Mouse (Mus musculus) midbrain, embryonic 16.5 days (tissue): ENCODE data around the gene Hist1h2bc. TPM values are rescaled to one million over a fixed set of nuclear protein-coding genes. Genes with fewer than 3 reads are reported as not detected.

ENCODE experiments used
- ATAC-seq: fragments of 200-750 bp; cut with Nextera tagmentation; 2 replicates; pipeline ENCODE4 v1.8.0; 2017; ENCODE audit warnings: moderate TSS enrichment
- H3K27ac ChIP-seq: fragments of 300-500 bp; sonication (generic); 2 replicates; pipeline ENCODE4 v1.5.1; 2014; ENCODE audit warnings: mild to moderate bottlenecking, low read length, mixed read lengths
- H3K27me3 ChIP-seq: fragments of 300-500 bp; sonication (generic); 2 replicates; pipeline ENCODE4 v1.6.1; 2014; ENCODE audit warnings: low read depth, low read length, mixed read lengths; ENCODE audit not compliant: control insufficient read depth, insufficient read depth
- H3K36me3 ChIP-seq: fragments of 300-500 bp; sonication (generic); 2 replicates; pipeline ENCODE4 v1.6.1; 2014; ENCODE audit warnings: mild to moderate bottlenecking, low read length, moderate library complexity, mixed read lengths; ENCODE audit not compliant: control insufficient read depth, insufficient read depth
- H3K4me1 ChIP-seq: fragments of 300-500 bp; sonication (generic); 2 replicates; pipeline ENCODE4 v1.6.1; 2014; ENCODE audit warnings: mild to moderate bottlenecking, low read length, mixed read lengths; ENCODE audit not compliant: control insufficient read depth, insufficient read depth
- H3K4me2 ChIP-seq: fragments of 300-500 bp; sonication (generic); 2 replicates; pipeline ENCODE4 v1.6.1; 2014; ENCODE audit warnings: mild to moderate bottlenecking, low read length, mixed read lengths
- H3K4me3 ChIP-seq: fragments of 300-500 bp; sonication (generic); 2 replicates; pipeline ENCODE4 v1.5.1; 2014; ENCODE audit warnings: low read depth, mild to moderate bottlenecking, low read length, moderate library complexity, mixed read lengths
- H3K9ac ChIP-seq: fragments of 300-500 bp; sonication (generic); 2 replicates; pipeline ENCODE4 v1.6.1; 2014; ENCODE audit warnings: low read depth, low read length, mixed read lengths
- H3K9me3 ChIP-seq: fragments of 300-500 bp; sonication (generic); replicated peaks from 2 replicates; pipeline ENCODE4 v1.6.1; 2014; ENCODE audit warnings: mild to moderate bottlenecking, low read length, mixed read lengths; ENCODE audit not compliant: control insufficient read depth, poor library complexity, severe bottlenecking
- WGBS: fragments of 180-500 bp; shearing (Covaris S2); extraction: QIAGEN DNeasy Blood & Tissue Kit; methylation state at CpG from one replicate; pipeline ENCODE4 v1.1.7; 2014; 5-methylcytosine and 5-hydroxymethylcytosine counted together
- polyA plus RNA-seq: library from polyadenylated mRNA; unstranded; fragments of >200 nt; fragmentation: Nextera tagmentation; extraction: Ambion mirVana; gene quantifications from 2 replicates; pipeline ENCODE4 v1.2.1, GENCODE M21; 2015

Hist1h2bc gene
- polyA plus RNA-seq, 1 experiment from 2014 or later = 17.1 TPM

- no peak overlapping the region for H3K27ac ChIP-seq
- H3K4me1 ChIP-seq = no peaks in the 10 kb centered on the region
- H3K36me3 ChIP-seq = no peaks in the 10 kb centered on the region
- H3K9ac ChIP-seq = no peak overlapping the region
- H3K9me3 ChIP-seq = no peaks in the 10 kb centered on the region
- WGBS = 83% methylated on average over 4 of the region's 4 CpGs
- no peaks in the 10 kb centered on the region for H3K27me3 ChIP-seq
- no peak overlapping the region for H3K4me3 ChIP-seq
- ATAC-seq = no peak
- no peak overlapping the region for H3K4me2 ChIP-seq
These were observed 40.2 kb downstream of the Hist1h2bc start for GRCm38 (mm10) chr13:23724239-23724638.

GRCm38 (mm10) chr13:23725213-23725612 lies 41.2 kb downstream of the Hist1h2bc start:
- no peak overlapping the region for H3K9ac ChIP-seq
- H3K27ac ChIP-seq = no peak overlapping the region
- no peaks in the 10 kb centered on the region for H3K36me3 ChIP-seq
- no peaks in the 10 kb centered on the region for H3K9me3 ChIP-seq
- no peaks in the 10 kb centered on the region for H3K4me1 ChIP-seq
- H3K4me3 ChIP-seq = no peak overlapping the region
- H3K4me2 ChIP-seq = no peak overlapping the region
- H3K27me3 ChIP-seq = no peaks in the 10 kb centered on the region
- ATAC-seq = no peak
- 60% methylated on average over 1 of the region's 1 CpGs for WGBS

GRCm38 (mm10) chr13:23728472-23729191 lies 44.6 kb downstream of the Hist1h2bc start:
- ATAC-seq = no peak
- WGBS = 89% methylated on average over 18 of the region's 18 CpGs

GRCm38 (mm10) chr13:23729192-23729525 lies 45.2 kb downstream of the Hist1h2bc start:
- Histone ChIP-seq H3K4me2 (no peak overlapping the region), H3K9ac (no peak overlapping the region), H3K27me3 (no peaks in the 10 kb centered on the region), H3K27ac (no peak overlapping the region), H3K9me3 (no peaks in the 10 kb centered on the region), H3K36me3 (no peaks in the 10 kb centered on the region), H3K4me1 (no peaks in the 10 kb centered on the region), H3K4me3 (no peak overlapping the region)
- no peak for ATAC-seq
- WGBS = 92% methylated on average over 9 of the region's 9 CpGs

More at GRCm38 (mm10) chr13:23728472-23729191, 44.6 kb downstream of the Hist1h2bc start:
- Histone ChIP-seq H3K4me2 (no peak overlapping the region), H3K27ac (no peak overlapping the region), H3K9ac (no peak overlapping the region), H3K4me3 (no peak overlapping the region), H3K27me3 (no peaks in the 10 kb centered on the region), H3K4me1 (no peaks in the 10 kb centered on the region), H3K36me3 (no peaks in the 10 kb centered on the region), H3K9me3 (no peaks in the 10 kb centered on the region)

GRCm38 (mm10) chr13:23729706-23730105 lies 45.7 kb downstream of the Hist1h2bc start:
- no peaks in the 10 kb centered on the region for H3K9me3 ChIP-seq
- H3K9ac ChIP-seq = no peak overlapping the region
- 97% methylated on average over 5 of the region's 5 CpGs for WGBS
- no peak for ATAC-seq
- no peaks in the 10 kb centered on the region for H3K27me3 ChIP-seq
- H3K4me1 ChIP-seq = no peaks in the 10 kb centered on the region
- no peak overlapping the region for H3K27ac ChIP-seq
- no peak overlapping the region for H3K4me2 ChIP-seq
- H3K4me3 ChIP-seq = no peak overlapping the region
- no peaks in the 10 kb centered on the region for H3K36me3 ChIP-seq

- H3K4me1 ChIP-seq = no peaks in the 10 kb centered on the region
- H3K9ac ChIP-seq = no peak overlapping the region
- no peak overlapping the region for H3K4me2 ChIP-seq
- whole genome bisulfite sequencing = 66% methylated on average over 8 of the region's 8 CpGs
- H3K27me3 ChIP-seq = no peaks in the 10 kb centered on the region
- no peaks in the 10 kb centered on the region for H3K36me3 ChIP-seq
- H3K4me3 ChIP-seq = no peak overlapping the region
- ATAC-seq = no peak
- no peaks in the 10 kb centered on the region for H3K9me3 ChIP-seq
- H3K27ac ChIP-seq = no peak overlapping the region
These were observed 46.5 kb downstream of the Hist1h2bc start for GRCm38 (mm10) chr13:23730479-23730878.

- WGBS = 24% methylated on average over 8 of the region's 8 CpGs
- Histone ChIP-seq H3K4me1 (no peaks in the 10 kb centered on the region), H3K9ac (no peak overlapping the region), H3K27me3 (no peaks in the 10 kb centered on the region), H3K4me2 (no peak overlapping the region), H3K36me3 (no peaks in the 10 kb centered on the region), H3K4me3 (no peak overlapping the region), H3K9me3 (no peaks in the 10 kb centered on the region), H3K27ac (no peak overlapping the region)
- ATAC-seq = 0 out of 2 replicates have a peak, but pooled peaks have one; percentile 32
These were observed 48.3 kb downstream of the Hist1h2bc start for GRCm38 (mm10) chr13:23732156-23732804.

GRCm38 (mm10) chr13:23737091-23737490 lies 53.1 kb downstream of the Hist1h2bc start:
- no peak overlapping the region for H3K9ac ChIP-seq
- no peak overlapping the region for H3K4me2 ChIP-seq
- H3K36me3 ChIP-seq = no peaks in the 10 kb centered on the region
- no peaks in the 10 kb centered on the region for H3K27me3 ChIP-seq
- no peaks in the 10 kb centered on the region for H3K9me3 ChIP-seq
- 77% methylated on average over 5 of the region's 5 CpGs for WGBS
- no peak overlapping the region for H3K27ac ChIP-seq
- no peak for ATAC-seq
- peaks cover 17% of the 10 kb centered on the region for H3K4me1 ChIP-seq
- no peak overlapping the region for H3K4me3 ChIP-seq

GRCm38 (mm10) chr13:23738041-23738440 lies 54.0 kb downstream of the Hist1h2bc start:
- peaks cover 17% of the 10 kb centered on the region for H3K4me1 ChIP-seq
- no peaks in the 10 kb centered on the region for H3K27me3 ChIP-seq
- peak overlapping the region; percentile 95 for H3K4me2 ChIP-seq
- peak overlapping the region; percentile 60; the same call in 1 of the 2 replicates for H3K9ac ChIP-seq
- WGBS = 21% methylated on average over 4 of the region's 4 CpGs
- no peaks in the 10 kb centered on the region for H3K9me3 ChIP-seq
- H3K27ac ChIP-seq = no peak overlapping the region; the same call in 1 of the 2 replicates
- peak overlapping the region; percentile 55 for H3K4me3 ChIP-seq
- H3K36me3 ChIP-seq = no peaks in the 10 kb centered on the region
- no peak for ATAC-seq
